Comparison of ENCODE assay signal across 11 mouse cellular contexts in the genomic region with DNA sequence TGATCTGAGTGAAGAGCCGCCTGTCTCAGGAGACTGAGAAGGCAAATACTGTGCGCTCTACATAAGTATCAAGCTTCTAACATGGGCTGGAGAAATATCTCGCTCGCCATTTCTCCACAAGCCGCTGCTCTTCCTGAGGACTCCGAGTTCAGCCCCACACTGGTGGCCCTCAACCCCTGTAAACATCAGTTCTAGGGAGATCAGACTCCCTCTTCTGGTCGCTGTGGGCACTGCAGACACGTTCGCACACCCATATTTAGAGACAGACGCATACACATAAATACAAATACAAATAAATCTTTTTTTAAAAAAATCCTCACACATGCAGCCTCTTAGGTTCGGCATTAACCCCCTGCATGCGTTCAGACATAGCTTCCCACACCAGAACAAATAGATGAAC. TPM values are rescaled to one million over a fixed set of nuclear protein-coding genes. Genes with fewer than 3 reads are reported as not detected.
DNase-seq lines count a peak whose midpoint lies in the region; ATAC-seq and TF ChIP-seq lines count a peak whose summit lies in the region.
"Had no signal": no experiment of that assay in that cellular context is flagged by ENCODE, and none has a peak within 500 bp of the region (broad histone marks: within the 10 kb centered on the region; RNA-seq: fewer than 3 reads in every experiment).

No protein-coding gene starts in this region.

- H3K36me3 ChIP-seq in intestine, postnatal 0 days (ENCODE audit: control insufficient read depth, insufficient read depth) = no peaks in the 10 kb centered on the region
- H3K36me3 ChIP-seq in intestine, embryonic 15.5 days = no peaks in the 10 kb centered on the region
- H3K36me3 ChIP-seq in testis, adult 2 months (ENCODE audit: control insufficient read depth, insufficient read depth, low read length) = no peaks in the 10 kb centered on the region
- H3K36me3 ChIP-seq: embryonic facial prominence, embryonic 15.5 days; lung, embryonic 15.5 days had no signal

- no peaks in the 10 kb centered on the region for H3K27me3 ChIP-seq in intestine, postnatal 0 days (replicated peaks; ENCODE audit: control insufficient read depth, insufficient read depth, low read length)
- no peaks in the 10 kb centered on the region for H3K27me3 ChIP-seq in intestine, embryonic 15.5 days (replicated peaks)
- no peaks in the 10 kb centered on the region for H3K27me3 ChIP-seq in testis, adult 2 months (ENCODE audit: control insufficient read depth, insufficient read depth, low read length)
- H3K27me3 ChIP-seq: embryonic facial prominence, embryonic 15.5 days; lung, embryonic 15.5 days had no signal

- H3K27ac ChIP-seq in intestine, postnatal 0 days (ENCODE audit: low read depth, low read length) = no peak overlapping the region
- no peak overlapping the region for H3K27ac ChIP-seq in intestine, embryonic 15.5 days
- no peak overlapping the region for H3K27ac ChIP-seq in embryonic fibroblast, embryonic 13.5 days (ENCODE audit: insufficient read depth, low read length)
- no peak overlapping the region for H3K27ac ChIP-seq in testis, adult 2 months (ENCODE audit: control insufficient read depth, insufficient read depth, low read depth, low read length)
- H3K27ac ChIP-seq: embryonic facial prominence, embryonic 15.5 days; lung, embryonic 15.5 days had no signal

- no peak overlapping the region for H3K4me3 ChIP-seq in intestine, postnatal 0 days (ENCODE audit: low read depth, low read length)
- H3K4me3 ChIP-seq in intestine, embryonic 15.5 days (replicated peaks) = no peak overlapping the region
- H3K4me3 ChIP-seq in embryonic fibroblast, embryonic 13.5 days (ENCODE audit: insufficient read depth, low read length) = no peak overlapping the region
- H3K4me3 ChIP-seq in testis, adult 2 months (ENCODE audit: control insufficient read depth, low read depth, low read length) = no peak overlapping the region
- H3K4me3 ChIP-seq: embryonic facial prominence, embryonic 15.5 days; lung, embryonic 15.5 days had no signal

- 88% methylated on average over 12 of the region's 12 CpGs for whole genome bisulfite sequencing in intestine, postnatal 0 days
- WGBS in intestine, embryonic 15.5 days = 88% methylated on average over 12 of the region's 12 CpGs

- no peak overlapping the region for H3K4me2 ChIP-seq in intestine, postnatal 0 days (replicated peaks; ENCODE audit: low read depth)
- H3K4me2 ChIP-seq in intestine, embryonic 15.5 days (replicated peaks) = no peak overlapping the region
- H3K4me2 ChIP-seq: embryonic facial prominence, embryonic 15.5 days; lung, embryonic 15.5 days had no signal

- DNase-seq in right cerebral cortex, postnatal 14 days = peak; percentile 11
- no peak for DNase-seq in right cerebral cortex, adult 18-20 months
- DNase-seq in heart, adult 8-10 months (ENCODE audit: low spot score) = no peak
- DNase-seq in cerebellum, adult 11-12 months = no peak
- DNase-seq: cerebellum, adult 2 months had no signal

- no peak for TF ChIP-seq POLR2A in embryonic fibroblast, embryonic 13.5 days (IDR thresholded peaks at IDR 0.05; ENCODE audit: low read depth, low read length)
- no peak for TF ChIP-seq POLR2A in testis, adult 2 months (IDR thresholded peaks at IDR 0.05; ENCODE audit: control insufficient read depth, low read depth, low read length)

- H3K9ac ChIP-seq in intestine, postnatal 0 days (ENCODE audit: low read depth, low read length) = no peak overlapping the region
- H3K9ac ChIP-seq in intestine, embryonic 15.5 days = no peak overlapping the region
- H3K9ac ChIP-seq: embryonic facial prominence, embryonic 15.5 days; lung, embryonic 15.5 days had no signal

- no peaks in the 10 kb centered on the region for H3K4me1 ChIP-seq in intestine, postnatal 0 days (replicated peaks; ENCODE audit: control insufficient read depth, insufficient read depth, low read length)
- no peaks in the 10 kb centered on the region; the same call in 1 of the 2 replicates for H3K4me1 ChIP-seq in intestine, embryonic 15.5 days (replicated peaks)
- peaks cover 8% of the 10 kb centered on the region for H3K4me1 ChIP-seq in embryonic fibroblast, embryonic 13.5 days (ENCODE audit: control insufficient read depth, insufficient read depth, low read length)
- no peaks in the 10 kb centered on the region for H3K4me1 ChIP-seq in testis, adult 2 months (ENCODE audit: control insufficient read depth, insufficient read depth, low read length)

- no peaks in the 10 kb centered on the region for H3K9me3 ChIP-seq in intestine, postnatal 0 days (ENCODE audit: control insufficient read depth)
- H3K9me3 ChIP-seq in intestine, embryonic 15.5 days = no peaks in the 10 kb centered on the region
- H3K9me3 ChIP-seq: embryonic facial prominence, embryonic 15.5 days; lung, embryonic 15.5 days had no signal

- ATAC-seq in intestine, postnatal 0 days = no peak
- ATAC-seq in intestine, embryonic 15.5 days = no peak

- TF ChIP-seq CTCF in intestine, postnatal 0 days (IDR thresholded peaks at IDR 0.05; ENCODE audit: low read depth) = peak; percentile 38
- peak; percentile 9; the same call in 1 of the 2 replicates for TF ChIP-seq CTCF in embryonic fibroblast, embryonic 13.5 days (IDR thresholded peaks at IDR 0.05; ENCODE audit: borderline replicate concordance, insufficient read depth, low read length)
- TF ChIP-seq CTCF in testis, adult 2 months (IDR thresholded peaks at IDR 0.05; ENCODE audit: control insufficient read depth, insufficient read depth, insufficient replicate concordance, low read depth, low read length) = peak; percentile 61; the same call in 1 of the 2 replicates

RNA-seq across cellular contexts. Expression of gene Ccdc93, which starts 41.3 kb away (rescaled TPM):
- polyA plus RNA-seq in intestine, postnatal 0 days (2015; fragmentation: Nextera tagmentation; extraction: Ambion mirVana) = 8.2 and 10.1 TPM in 2 replicates
- 11.2 and 11.6 TPM in 2 replicates for polyA plus RNA-seq in intestine, embryonic 15.5 days (2015; fragmentation: Nextera tagmentation; extraction: Ambion mirVana)
- 22.7 and 23.9 TPM in 2 replicates for polyA plus RNA-seq in embryonic fibroblast, embryonic 13.5 days (2011; ENCODE audit: insufficient read length, low read depth, missing spikeins)
- polyA plus RNA-seq in testis, adult 2 months (2012; rRNA removed) = 5.2 and 5.8 TPM in 2 replicates
- total RNA-seq in heart, adult 8-10 months (2022) = 10 to 100 TPM; 12.9 to 16.1 (median 14.4) TPM

RNA-seq across cellular contexts. Expression of gene Insig2, which starts 57.2 kb away (rescaled TPM):
- 36.9 and 38.9 TPM in 2 replicates for polyA plus RNA-seq in intestine, postnatal 0 days (2015; fragmentation: Nextera tagmentation; extraction: Ambion mirVana)
- 25.6 and 31.9 TPM in 2 replicates for polyA plus RNA-seq in intestine, embryonic 15.5 days (2015; fragmentation: Nextera tagmentation; extraction: Ambion mirVana)
- 26.3 and 33.2 TPM in 2 replicates for polyA plus RNA-seq in embryonic fibroblast, embryonic 13.5 days (2011; ENCODE audit: insufficient read length, low read depth, missing spikeins)
- polyA plus RNA-seq in testis, adult 2 months (2012; rRNA removed) = 64.7 and 80.3 TPM in 2 replicates
- total RNA-seq in heart, adult 8-10 months (2022) = 10 to 100 TPM; 54.8 to 70.6 (median 64.6) TPM

Comparison
In these comparisons a context has a peak if more than half of its experiments do, and no peak if none do; other contexts are left out.
1. CTCF ChIP-seq: peak in every context shown above with its lines; median percentile 61 in testis, adult 2 months; 38 in intestine, postnatal 0 days; 9 in embryonic fibroblast, embryonic 13.5 days.